Mouse (Mus musculus) heart, postnatal 4 days (tissue): ENCODE data around the gene Asb8. TPM values are rescaled to one million over a fixed set of nuclear protein-coding genes. Genes with fewer than 3 reads are reported as not detected.

Experiments
- total RNA-seq, 2 experiments: library from RNA; stranded (reverse); gene quantifications; 2 replicates each; pipeline ENCODE4 v1.2.3; 2021

Asb8 gene
- total RNA-seq, 2 experiments from 2014 or later = 97.9 to 103 TPM

Other genes starting within 250 kb of the Asb8 start
- 10 to 100 TPM; 20.5 to 20.6 TPM for gene Tmem106c, start 201.4 kb downstream of the Asb8 start, total RNA-seq
- gene Col2a1, start 160.9 kb downstream of the Asb8 start, total RNA-seq = 1 to 10 TPM; 1.1 to 1.3 TPM
- gene Pfkm, start 73.0 kb downstream of the Asb8 start, total RNA-seq = 100 to 1,000 TPM; 413 to 425 TPM
- 10 to 100 TPM; 23.5 to 27.2 TPM for gene Senp1, start 71.9 kb downstream of the Asb8 start, total RNA-seq
- gene Ccdc184, start 1.5 kb upstream of the Asb8 start, total RNA-seq = under 1 TPM; 0.74 to 0.92 TPM
- gene Olfr288, start 29.9 kb upstream of the Asb8 start, total RNA-seq = not detected
- not detected for gene Gm44579, start 55.4 kb upstream of the Asb8 start, total RNA-seq
- not detected for gene Olfr287, start 55.4 kb upstream of the Asb8 start, total RNA-seq
- gene Olfr286, start 68.8 kb upstream of the Asb8 start, total RNA-seq = not detected
- not detected for gene H1fnt, start 91.7 kb upstream of the Asb8 start, total RNA-seq
- gene Zfp641, start 130.5 kb upstream of the Asb8 start, total RNA-seq = 1 to 10 TPM; 4.9 to 5.3 TPM
- gene Olfr285, start 151.7 kb upstream of the Asb8 start, total RNA-seq = not detected
- not detected for gene Olfr284, start 175.4 kb upstream of the Asb8 start, total RNA-seq
- gene Olfr283, start 215.3 kb upstream of the Asb8 start, total RNA-seq = not detected